Mouse (Mus musculus) erythroblast, embryonic 14.5 days (primary cell): ENCODE measurements at regions not wholly inside any gene's neighbourhood (a gene's known extent, or its start where the extent isn't known, plus 50 kb on each side); places are given as distances from the start of the nearest gene placed in this dataset.

Experiments
- GATA1 ChIP-seq: IDR thresholded peaks from 2 replicates; pipeline ENCODE4 v1.6.1; 2012; ENCODE audit warnings: low read length, inconsistent platforms, mixed read lengths
- TAL1 ChIP-seq: IDR thresholded peaks from 3 replicates; pipeline ENCODE4 v1.6.1; 2012; ENCODE audit warnings: low read length, inconsistent platforms, mixed read lengths

DNA sequence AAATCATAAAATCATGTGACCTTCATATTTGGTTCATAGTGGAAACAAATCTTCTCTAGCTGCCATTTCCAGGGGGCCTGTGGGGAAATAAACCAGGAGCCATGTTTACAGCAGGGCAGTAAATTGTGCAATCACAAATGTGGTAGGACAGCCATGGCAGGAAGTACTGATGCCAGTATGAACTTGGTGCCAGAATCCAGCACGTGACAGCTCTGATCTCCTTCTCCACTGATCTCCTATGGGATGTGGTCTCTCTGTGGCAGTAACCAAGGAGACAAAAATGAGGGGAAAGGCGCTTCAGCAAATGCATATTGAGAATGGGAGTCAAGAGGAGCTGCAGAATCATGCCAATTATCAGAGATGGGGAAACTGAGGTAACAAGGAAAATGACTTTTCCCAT, 215.0 kb downstream of the Lpin1 start:
- TF ChIP-seq TAL1 (no peak), GATA1 (no peak)
